Mouse (Mus musculus): Measurements from ENCODE around the gene Gpc2. TPM values are rescaled to one million over a fixed set of nuclear protein-coding genes. Genes with fewer than 3 reads are reported as not detected.

Gene Gpc2
- polyA plus RNA-seq, 1 experiment = 41.6 TPM

DNA sequence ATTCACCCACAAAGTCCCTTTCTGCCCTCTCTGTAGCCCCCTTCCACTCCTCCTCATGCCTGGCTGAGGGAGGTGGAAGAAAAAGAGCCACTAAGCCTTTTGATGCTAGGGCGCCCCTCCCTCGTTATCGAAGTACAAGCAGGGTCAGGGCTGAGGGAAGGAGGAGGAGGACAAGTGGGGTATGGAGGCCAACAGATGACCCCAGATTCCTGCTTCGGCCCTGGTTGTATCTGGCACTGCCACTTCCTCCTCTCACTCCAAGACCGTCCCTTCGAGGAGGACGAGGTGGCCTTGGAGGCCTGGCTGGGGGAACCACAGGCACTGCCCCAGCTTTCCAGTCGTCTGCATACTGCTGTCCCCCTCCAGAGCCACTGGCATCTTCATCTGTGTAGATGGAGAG lies 5.6 kb downstream of the Gpc2 start:
- Histone ChIP-seq H3K27ac (ENCODE audit: control insufficient read depth, insufficient read depth, low read length) (no peak overlapping the region), H3K4me1 (replicated peaks; ENCODE audit: control insufficient read depth, insufficient read depth, low read length) (peaks cover 3% of the 10 kb centered on the region; the same call in 1 of the 2 replicates), H3K4me3 (ENCODE audit: control insufficient read depth, insufficient read depth, low read length) (no peak overlapping the region), H3K27me3 (ENCODE audit: control insufficient read depth, insufficient read depth, low read length) (no peaks in the 10 kb centered on the region), H3K36me3 (ENCODE audit: control insufficient read depth, insufficient read depth, low read length) (no peaks in the 10 kb centered on the region)
- no peak for TF ChIP-seq POLR2A (IDR thresholded peaks at IDR 0.05; ENCODE audit: control insufficient read depth, extremely low read depth, insufficient read depth, low read length, poor library complexity)
- no peak for TF ChIP-seq CTCF (IDR thresholded peaks at IDR 0.05; ENCODE audit: borderline replicate concordance, control insufficient read depth, extremely low read depth, insufficient read depth, low read length, poor library complexity)
- WGBS = 92% methylated on average over 8 of the region's 8 CpGs
- DNase-seq = no peak

DNA sequence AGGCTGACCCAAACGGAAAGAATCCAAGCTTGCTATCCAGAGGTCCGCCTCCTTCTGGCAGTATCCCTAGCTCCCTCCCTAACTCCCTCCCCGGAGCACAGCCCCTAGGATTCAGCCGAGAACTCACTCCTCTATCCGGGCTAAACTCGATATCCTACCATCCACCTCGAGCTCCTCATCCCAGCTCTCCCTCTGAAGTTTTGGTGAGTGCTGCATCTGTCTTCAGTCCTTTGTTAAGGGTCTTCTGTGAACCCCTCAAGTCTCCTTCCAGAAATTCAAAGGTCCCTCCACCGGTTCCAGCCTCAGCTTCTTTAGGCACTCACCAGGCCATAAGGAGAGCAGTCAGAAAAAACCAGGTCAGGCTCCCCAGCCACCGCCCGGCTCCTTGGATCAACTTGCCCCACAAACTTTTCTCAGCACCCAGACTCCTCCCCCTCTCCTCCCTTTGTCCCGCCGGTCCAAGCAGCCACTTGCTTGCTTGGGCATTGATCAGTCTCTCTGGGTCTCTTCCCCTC lies 7.3 kb downstream of the Gpc2 start, which contains the start of gene Gal3st4:
Gene Gal3st4, minus strand, starts transcription at position 432 of the 515 bp plus-strand sequence.
- no peaks in the 10 kb centered on the region for H3K4me1 ChIP-seq (replicated peaks; ENCODE audit: control insufficient read depth, insufficient read depth, low read length)
- no peak for DNase-seq
- H3K27ac ChIP-seq (ENCODE audit: control insufficient read depth, insufficient read depth, low read length) = no peak within 1 kb of the TSS
- 53% methylated on average over 12 of the region's 12 CpGs for WGBS
- no peak for TF ChIP-seq CTCF (IDR thresholded peaks at IDR 0.05; ENCODE audit: borderline replicate concordance, control insufficient read depth, extremely low read depth, insufficient read depth, low read length, poor library complexity)
- TF ChIP-seq POLR2A (IDR thresholded peaks at IDR 0.05; ENCODE audit: control insufficient read depth, extremely low read depth, insufficient read depth, low read length, poor library complexity) = no peak
- no peak within 1 kb of the TSS for H3K4me3 ChIP-seq (ENCODE audit: control insufficient read depth, insufficient read depth, low read length)
- no peaks in the 10 kb centered on the region for H3K27me3 ChIP-seq (ENCODE audit: control insufficient read depth, insufficient read depth, low read length)
- no peaks in the 10 kb centered on the region for H3K36me3 ChIP-seq (ENCODE audit: control insufficient read depth, insufficient read depth, low read length)

DNA sequence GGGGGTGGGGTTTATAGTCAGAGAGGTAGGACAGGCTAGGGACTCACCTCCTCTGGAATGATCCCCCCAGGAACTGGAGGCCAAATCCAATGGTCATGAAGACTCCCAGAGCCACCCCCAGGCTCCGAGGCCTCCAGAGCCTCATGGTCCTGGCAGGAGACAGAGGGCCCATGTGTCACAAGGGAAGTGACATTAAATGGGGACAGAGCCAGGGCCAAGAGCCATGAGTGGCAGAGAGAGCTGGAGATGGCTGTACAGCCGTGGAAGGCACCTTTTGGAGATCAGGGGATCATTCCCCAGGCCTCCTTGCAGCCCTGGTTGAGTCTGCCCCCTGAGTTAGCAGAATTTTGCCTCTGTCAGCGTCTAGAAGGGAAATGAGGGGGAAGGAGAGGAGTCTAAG lies 8.6 kb downstream of the Gpc2 start:
- Histone ChIP-seq H3K27ac (ENCODE audit: control insufficient read depth, insufficient read depth, low read length) (no peak overlapping the region), H3K4me1 (replicated peaks; ENCODE audit: control insufficient read depth, insufficient read depth, low read length) (no peaks in the 10 kb centered on the region), H3K36me3 (ENCODE audit: control insufficient read depth, insufficient read depth, low read length) (no peaks in the 10 kb centered on the region), H3K27me3 (ENCODE audit: control insufficient read depth, insufficient read depth, low read length) (no peaks in the 10 kb centered on the region), H3K4me3 (ENCODE audit: control insufficient read depth, insufficient read depth, low read length) (no peak overlapping the region)
- WGBS = 62% methylated on average over 3 of the region's 3 CpGs
- TF ChIP-seq CTCF (IDR thresholded peaks at IDR 0.05; ENCODE audit: borderline replicate concordance, control insufficient read depth, extremely low read depth, insufficient read depth, low read length, poor library complexity) = no peak
- TF ChIP-seq POLR2A (IDR thresholded peaks at IDR 0.05; ENCODE audit: control insufficient read depth, extremely low read depth, insufficient read depth, low read length, poor library complexity) = no peak
- DNase-seq = no peak

DNA sequence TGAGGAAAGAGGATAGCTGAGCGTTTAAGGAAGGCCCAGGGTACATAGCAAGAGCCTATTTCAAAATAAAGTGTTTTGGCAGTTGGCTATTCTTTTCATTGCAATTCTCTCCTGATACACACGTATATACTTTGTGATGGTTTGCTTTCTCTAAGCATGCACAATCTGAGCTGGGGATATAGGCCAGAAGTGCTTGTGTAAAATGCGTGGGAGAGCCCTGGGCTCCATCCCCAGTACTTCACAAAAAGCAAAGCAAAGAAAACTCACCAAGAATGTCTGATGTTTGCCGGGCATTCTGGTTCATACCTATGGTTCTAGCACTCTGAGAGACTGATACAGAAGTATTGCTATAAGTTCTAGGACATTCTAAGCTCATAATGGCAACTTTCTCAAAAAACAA lies 10.8 kb downstream of the Gpc2 start:
- H3K27ac ChIP-seq (ENCODE audit: control insufficient read depth, insufficient read depth, low read length) = no peak overlapping the region
- WGBS = 93% methylated on average over 4 of the region's 4 CpGs
- no peak overlapping the region for H3K4me3 ChIP-seq (ENCODE audit: control insufficient read depth, insufficient read depth, low read length)
- DNase-seq = no peak
- H3K27me3 ChIP-seq (ENCODE audit: control insufficient read depth, insufficient read depth, low read length) = no peaks in the 10 kb centered on the region
- TF ChIP-seq CTCF (IDR thresholded peaks at IDR 0.05; ENCODE audit: borderline replicate concordance, control insufficient read depth, extremely low read depth, insufficient read depth, low read length, poor library complexity) (no peak), POLR2A (IDR thresholded peaks at IDR 0.05; ENCODE audit: control insufficient read depth, extremely low read depth, insufficient read depth, low read length, poor library complexity) (no peak)
- no peaks in the 10 kb centered on the region for H3K36me3 ChIP-seq (ENCODE audit: control insufficient read depth, insufficient read depth, low read length)
- H3K4me1 ChIP-seq (replicated peaks; ENCODE audit: control insufficient read depth, insufficient read depth, low read length) = peaks cover 2% of the 10 kb centered on the region

DNA sequence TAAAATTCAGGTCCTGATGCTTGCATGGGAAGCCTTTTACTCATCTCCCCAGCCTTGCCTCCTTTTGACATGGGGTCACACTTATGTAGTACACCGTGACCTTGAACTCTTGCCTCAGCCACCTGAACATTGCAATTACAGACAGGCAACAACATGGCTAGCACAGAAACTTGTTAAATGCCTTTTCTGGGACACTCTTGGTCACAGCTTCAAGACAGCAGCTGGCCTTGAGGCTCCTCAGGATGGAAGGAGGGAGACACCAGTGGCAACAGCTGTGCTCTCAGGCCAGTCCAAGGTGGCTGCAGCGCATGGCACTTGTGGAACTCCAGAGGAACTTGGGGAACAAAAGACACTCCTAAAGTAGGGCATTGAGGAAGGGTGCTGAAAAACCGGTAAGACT lies 12.7 kb downstream of the Gpc2 start:
- no peaks in the 10 kb centered on the region for H3K27me3 ChIP-seq (ENCODE audit: control insufficient read depth, insufficient read depth, low read length)
- H3K4me1 ChIP-seq (replicated peaks; ENCODE audit: control insufficient read depth, insufficient read depth, low read length) = peaks cover 14% of the 10 kb centered on the region
- no peak for DNase-seq
- WGBS = 98% methylated on average over 3 of the region's 3 CpGs
- no peak overlapping the region for H3K4me3 ChIP-seq (ENCODE audit: control insufficient read depth, insufficient read depth, low read length)
- TF ChIP-seq CTCF (IDR thresholded peaks at IDR 0.05; ENCODE audit: borderline replicate concordance, control insufficient read depth, extremely low read depth, insufficient read depth, low read length, poor library complexity) (no peak), POLR2A (IDR thresholded peaks at IDR 0.05; ENCODE audit: control insufficient read depth, extremely low read depth, insufficient read depth, low read length, poor library complexity) (no peak)
- H3K36me3 ChIP-seq (ENCODE audit: control insufficient read depth, insufficient read depth, low read length) = no peaks in the 10 kb centered on the region
- no peak overlapping the region for H3K27ac ChIP-seq (ENCODE audit: control insufficient read depth, insufficient read depth, low read length)

DNA sequence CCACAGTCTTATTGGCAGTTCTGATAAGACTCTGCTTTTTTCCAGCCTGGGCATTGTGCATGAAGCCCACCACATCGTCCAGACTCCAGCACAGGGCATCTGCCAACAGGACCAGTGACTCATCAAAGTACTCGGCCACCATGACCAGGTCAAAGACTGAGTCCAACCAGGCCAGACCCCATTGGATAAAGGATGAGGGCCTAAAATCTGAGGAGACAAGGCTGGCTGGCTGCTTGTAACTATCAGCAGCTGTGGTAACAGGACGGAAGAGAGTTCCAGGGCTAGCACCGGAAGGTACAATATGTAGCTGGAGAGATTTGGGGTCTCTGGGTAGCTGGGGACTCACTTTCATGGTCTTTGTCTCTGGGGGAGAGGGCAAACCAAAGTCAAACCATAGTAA lies 14.1 kb downstream of the Gpc2 start:
- WGBS = 96% methylated on average over 4 of the region's 4 CpGs

DNA sequence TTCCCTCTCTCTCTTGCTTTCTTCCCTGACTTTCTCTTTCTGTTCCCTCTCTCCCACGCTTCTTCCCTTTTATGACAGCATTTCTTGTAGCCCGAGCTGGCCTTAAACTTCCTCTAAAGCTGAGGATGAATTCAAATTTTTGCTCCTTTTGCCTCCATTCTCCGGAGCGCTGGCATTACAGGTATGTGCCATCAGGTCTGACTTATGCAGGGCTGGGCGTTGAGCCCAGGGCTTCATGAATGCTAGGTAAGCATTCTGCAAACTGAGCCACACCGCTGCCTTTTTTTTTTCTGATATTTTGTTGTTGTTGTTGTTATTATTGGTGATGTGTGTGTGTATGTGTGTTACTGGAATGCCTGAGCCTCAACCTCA lies 15.6 kb downstream of the Gpc2 start:
- Histone ChIP-seq H3K36me3 (ENCODE audit: control insufficient read depth, insufficient read depth, low read length) (peaks cover 8% of the 10 kb centered on the region; the same call in 1 of the 2 replicates), H3K4me3 (ENCODE audit: control insufficient read depth, insufficient read depth, low read length) (peak overlapping the region; percentile 92), H3K4me1 (replicated peaks; ENCODE audit: control insufficient read depth, insufficient read depth, low read length) (peaks cover 17% of the 10 kb centered on the region), H3K27ac (ENCODE audit: control insufficient read depth, insufficient read depth, low read length) (0 out of 2 replicates have a peak overlapping the region, but pooled peaks have one; percentile 8), H3K27me3 (ENCODE audit: control insufficient read depth, insufficient read depth, low read length) (no peaks in the 10 kb centered on the region)
- DNase-seq = no peak
- WGBS = 6% methylated on average over 6 of the region's 6 CpGs
- TF ChIP-seq POLR2A (IDR thresholded peaks at IDR 0.05; ENCODE audit: control insufficient read depth, extremely low read depth, insufficient read depth, low read length, poor library complexity) = no peak
- TF ChIP-seq CTCF (IDR thresholded peaks at IDR 0.05; ENCODE audit: borderline replicate concordance, control insufficient read depth, extremely low read depth, insufficient read depth, low read length, poor library complexity) = no peak

More for the DNA sequence above, 14.1 kb downstream of the Gpc2 start:
- Histone ChIP-seq H3K4me1 (replicated peaks; ENCODE audit: control insufficient read depth, insufficient read depth, low read length) (peaks cover 17% of the 10 kb centered on the region), H3K27me3 (ENCODE audit: control insufficient read depth, insufficient read depth, low read length) (no peaks in the 10 kb centered on the region), H3K4me3 (ENCODE audit: control insufficient read depth, insufficient read depth, low read length) (no peak overlapping the region), H3K36me3 (ENCODE audit: control insufficient read depth, insufficient read depth, low read length) (peaks cover 3% of the 10 kb centered on the region; the same call in 1 of the 2 replicates), H3K27ac (ENCODE audit: control insufficient read depth, insufficient read depth, low read length) (no peak overlapping the region)
- TF ChIP-seq CTCF (IDR thresholded peaks at IDR 0.05; ENCODE audit: borderline replicate concordance, control insufficient read depth, extremely low read depth, insufficient read depth, low read length, poor library complexity) (no peak), POLR2A (IDR thresholded peaks at IDR 0.05; ENCODE audit: control insufficient read depth, extremely low read depth, insufficient read depth, low read length, poor library complexity) (no peak)
- no peak for DNase-seq

Measured in thymus, adult 2 months (tissue).